Mouse (Mus musculus): ENCODE measurements around the gene Ccl11. TPM values are rescaled to one million over a fixed set of nuclear protein-coding genes. Genes with fewer than 3 reads are reported as not detected.

The Ccl11 gene
- total and polyA plus RNA-seq, 3 experiments: 1.7 to 5.9 (median 3.6) TPM

GRCm38 (mm10) chr11:82019389-82019788, 38.2 kb upstream of the Ccl11 start:
- no peak overlapping the region for H3K9ac ChIP-seq (ENCODE audit: low read depth, low read length)
- no peaks in the 10 kb centered on the region for H3K36me3 ChIP-seq (ENCODE audit: control insufficient read depth, insufficient read depth, low read length)
- 22% methylated on average over 2 of the region's 2 CpGs for WGBS
- H3K4me1 ChIP-seq (ENCODE audit: control insufficient read depth, insufficient read depth, low read length): no peaks in the 10 kb centered on the region
- no peak overlapping the region for H3K27ac ChIP-seq
- TF ChIP-seq CTCF (IDR thresholded peaks at IDR 0.05): no peak
- no peak for TF ChIP-seq POLR2A (IDR thresholded peaks at IDR 0.05; ENCODE audit: insufficient read depth, low read depth, low read length)
- no peak for TF ChIP-seq EP300 (IDR thresholded peaks at IDR 0.05; ENCODE audit: insufficient read depth, low read depth, low read length)
- intact Hi-C loops (cut with DNase I): no loop called here
- no peak for DNase-seq
- H3K4me3 ChIP-seq: no peak overlapping the region
- H3K79me2 ChIP-seq (replicated peaks; ENCODE audit: control insufficient read depth, insufficient read depth, low read length): no peaks in the 10 kb centered on the region
- no peaks in the 10 kb centered on the region for H3K27me3 ChIP-seq (ENCODE audit: control insufficient read depth, insufficient read depth, low read length)

- no peak for DNase-seq
- TF ChIP-seq CTCF (IDR thresholded peaks at IDR 0.05): no peak
- no peak for TF ChIP-seq EP300 (IDR thresholded peaks at IDR 0.05; ENCODE audit: insufficient read depth, low read depth, low read length)
- no peak for TF ChIP-seq POLR2A (IDR thresholded peaks at IDR 0.05; ENCODE audit: insufficient read depth, low read depth, low read length)
- Histone ChIP-seq H3K27ac (no peak overlapping the region), H3K79me2 (replicated peaks; ENCODE audit: control insufficient read depth, insufficient read depth, low read length) (no peaks in the 10 kb centered on the region), H3K4me1 (ENCODE audit: control insufficient read depth, insufficient read depth, low read length) (no peaks in the 10 kb centered on the region), H3K9ac (ENCODE audit: low read depth, low read length) (no peak overlapping the region), H3K4me3 (no peak overlapping the region), H3K27me3 (ENCODE audit: control insufficient read depth, insufficient read depth, low read length) (no peaks in the 10 kb centered on the region), H3K36me3 (ENCODE audit: control insufficient read depth, insufficient read depth, low read length) (no peaks in the 10 kb centered on the region)
- intact Hi-C loops (cut with DNase I): no loop called here
Observed at GRCm38 (mm10) chr11:82019793-82020192, 37.8 kb upstream of the Ccl11 start.

DNA sequence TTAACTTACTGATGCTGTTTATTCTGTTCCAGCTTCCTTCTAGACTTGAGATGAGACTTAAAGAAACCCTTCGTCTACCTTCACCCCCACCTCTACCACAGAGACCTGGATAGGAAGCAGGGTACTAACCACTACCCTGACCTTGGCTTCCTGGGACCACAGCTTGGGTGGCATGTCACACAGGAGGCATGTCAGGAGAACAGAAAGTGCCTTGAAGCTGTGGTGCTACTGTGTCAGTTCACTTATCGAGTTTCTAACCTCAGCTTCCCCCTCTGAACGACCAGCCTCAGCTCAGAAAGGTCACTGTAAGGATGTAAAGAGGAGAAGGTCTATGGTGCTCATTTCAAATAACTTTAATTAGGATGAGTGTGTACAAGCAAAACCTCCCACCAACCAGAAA, 36.2 kb upstream of the Ccl11 start:
- 69% methylated on average over 3 of the region's 3 CpGs for WGBS
- Histone ChIP-seq H3K4me3 (no peak overlapping the region), H3K9ac (ENCODE audit: low read depth, low read length) (no peak overlapping the region), H3K27ac (no peak overlapping the region), H3K36me3 (ENCODE audit: control insufficient read depth, insufficient read depth, low read length) (no peaks in the 10 kb centered on the region), H3K4me1 (ENCODE audit: control insufficient read depth, insufficient read depth, low read length) (no peaks in the 10 kb centered on the region), H3K79me2 (replicated peaks; ENCODE audit: control insufficient read depth, insufficient read depth, low read length) (no peaks in the 10 kb centered on the region), H3K27me3 (ENCODE audit: control insufficient read depth, insufficient read depth, low read length) (no peaks in the 10 kb centered on the region)
- DNase-seq: no peak
- TF ChIP-seq POLR2A (IDR thresholded peaks at IDR 0.05; ENCODE audit: insufficient read depth, low read depth, low read length) (no peak), CTCF (IDR thresholded peaks at IDR 0.05) (no peak), EP300 (IDR thresholded peaks at IDR 0.05; ENCODE audit: insufficient read depth, low read depth, low read length) (no peak)
- intact Hi-C loops (cut with DNase I): no loop called here

- Histone ChIP-seq H3K27me3 (ENCODE audit: control insufficient read depth, insufficient read depth, low read length) (no peaks in the 10 kb centered on the region), H3K36me3 (ENCODE audit: control insufficient read depth, insufficient read depth, low read length) (no peaks in the 10 kb centered on the region), H3K4me1 (ENCODE audit: control insufficient read depth, insufficient read depth, low read length) (no peaks in the 10 kb centered on the region), H3K4me3 (no peak overlapping the region), H3K79me2 (replicated peaks; ENCODE audit: control insufficient read depth, insufficient read depth, low read length) (no peaks in the 10 kb centered on the region), H3K27ac (no peak overlapping the region), H3K9ac (ENCODE audit: low read depth, low read length) (no peak overlapping the region)
- no peak for TF ChIP-seq EP300 (IDR thresholded peaks at IDR 0.05; ENCODE audit: insufficient read depth, low read depth, low read length)
- TF ChIP-seq POLR2A (IDR thresholded peaks at IDR 0.05; ENCODE audit: insufficient read depth, low read depth, low read length): no peak
- WGBS: 74% methylated on average over 6 of the region's 6 CpGs
- intact Hi-C loops (cut with DNase I): no loop called here
- DNase-seq: peak in 1 of 2 experiments; percentile 11
Observed at GRCm38 (mm10) chr11:82022504-82023056, 35.0 kb upstream of the Ccl11 start.

DNA sequence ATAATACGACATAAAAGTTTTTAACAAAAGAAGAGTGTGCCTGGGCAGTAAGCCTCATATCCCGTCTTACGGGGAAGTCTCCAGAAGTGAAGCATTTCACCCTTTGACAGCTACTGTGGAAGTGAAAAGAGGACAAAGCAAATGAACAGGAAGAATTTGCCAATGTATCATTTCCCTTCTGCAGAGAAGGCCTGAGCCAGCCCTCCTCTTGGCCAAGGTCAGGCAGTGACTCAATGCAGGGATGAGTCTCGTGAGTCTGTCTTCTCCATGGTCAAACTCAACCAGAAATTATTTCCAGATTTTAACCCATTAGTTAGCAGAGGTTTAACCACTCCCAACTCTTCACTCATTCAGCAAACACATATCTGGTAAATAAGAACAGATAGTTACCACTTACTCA, 33.9 kb upstream of the Ccl11 start:
- Histone ChIP-seq H3K4me3 (no peak overlapping the region), H3K27me3 (ENCODE audit: control insufficient read depth, insufficient read depth, low read length) (no peaks in the 10 kb centered on the region), H3K79me2 (replicated peaks; ENCODE audit: control insufficient read depth, insufficient read depth, low read length) (no peaks in the 10 kb centered on the region), H3K27ac (no peak overlapping the region), H3K9ac (ENCODE audit: low read depth, low read length) (no peak overlapping the region), H3K4me1 (ENCODE audit: control insufficient read depth, insufficient read depth, low read length) (no peaks in the 10 kb centered on the region), H3K36me3 (ENCODE audit: control insufficient read depth, insufficient read depth, low read length) (no peaks in the 10 kb centered on the region)
- peak in 1 of 2 experiments; percentile 13 for DNase-seq
- TF ChIP-seq POLR2A (IDR thresholded peaks at IDR 0.05; ENCODE audit: insufficient read depth, low read depth, low read length): no peak
- TF ChIP-seq EP300 (IDR thresholded peaks at IDR 0.05; ENCODE audit: insufficient read depth, low read depth, low read length): no peak
- TF ChIP-seq CTCF (IDR thresholded peaks at IDR 0.05): no peak
- intact Hi-C loops (cut with DNase I): no loop called here
- WGBS: 49% methylated on average over 4 of the region's 4 CpGs

DNA sequence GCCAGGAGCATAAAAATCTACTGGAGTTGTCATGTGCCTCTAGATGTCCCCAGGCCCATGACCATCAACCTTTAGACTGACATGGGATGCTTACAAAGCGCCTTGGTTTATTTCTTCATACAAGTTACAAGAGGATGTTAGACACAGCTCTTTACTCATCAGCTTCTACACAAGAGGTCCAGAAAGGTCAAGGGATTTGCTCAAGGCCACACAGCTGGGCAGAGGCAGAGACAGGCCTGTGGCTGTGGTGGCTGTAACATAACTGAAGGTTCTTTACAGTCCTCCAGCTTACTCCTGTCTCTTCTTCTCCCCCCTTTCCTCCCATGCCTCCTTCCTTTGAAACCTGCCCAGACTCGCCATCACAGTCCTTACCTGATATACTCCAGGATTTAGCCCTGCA, 27.5 kb upstream of the Ccl11 start:
- Histone ChIP-seq H3K36me3 (ENCODE audit: control insufficient read depth, insufficient read depth, low read length) (no peaks in the 10 kb centered on the region), H3K27ac (no peak overlapping the region), H3K4me3 (no peak overlapping the region), H3K4me1 (ENCODE audit: control insufficient read depth, insufficient read depth, low read length) (peaks cover 14% of the 10 kb centered on the region), H3K79me2 (replicated peaks; ENCODE audit: control insufficient read depth, insufficient read depth, low read length) (no peaks in the 10 kb centered on the region), H3K27me3 (ENCODE audit: control insufficient read depth, insufficient read depth, low read length) (no peaks in the 10 kb centered on the region; the same call in 1 of the 2 replicates), H3K9ac (ENCODE audit: low read depth, low read length) (no peak overlapping the region)
- 85% methylated on average over 2 of the region's 2 CpGs for WGBS
- no peak for TF ChIP-seq CTCF (IDR thresholded peaks at IDR 0.05)
- TF ChIP-seq POLR2A (IDR thresholded peaks at IDR 0.05; ENCODE audit: insufficient read depth, low read depth, low read length): no peak
- no peak for TF ChIP-seq EP300 (IDR thresholded peaks at IDR 0.05; ENCODE audit: insufficient read depth, low read depth, low read length)
- no peak for DNase-seq
- intact Hi-C loops (cut with DNase I): no loop called here
